Mouse (Mus musculus) kidney, adult 18-20 months (tissue): Measurements from ENCODE around the gene Kpna1.
"Not testable (repeated sequence)": the region's sequence is repeated elsewhere in the genome, so short reads cannot be mapped to it uniquely, and the experiment has no call there.

Experiments used
- DNase-seq: peaks from one replicate; pipeline ENCODE4 v3.0.0; 2021

The Kpna1 gene

GRCm38 (mm10) chr16:35978450-35978849 lies at the start of gene Kpna1:
TSS of gene Kpna1 (plus strand) at chr16:35978750.
- not testable (repeated sequence) for DNase-seq

DNA sequence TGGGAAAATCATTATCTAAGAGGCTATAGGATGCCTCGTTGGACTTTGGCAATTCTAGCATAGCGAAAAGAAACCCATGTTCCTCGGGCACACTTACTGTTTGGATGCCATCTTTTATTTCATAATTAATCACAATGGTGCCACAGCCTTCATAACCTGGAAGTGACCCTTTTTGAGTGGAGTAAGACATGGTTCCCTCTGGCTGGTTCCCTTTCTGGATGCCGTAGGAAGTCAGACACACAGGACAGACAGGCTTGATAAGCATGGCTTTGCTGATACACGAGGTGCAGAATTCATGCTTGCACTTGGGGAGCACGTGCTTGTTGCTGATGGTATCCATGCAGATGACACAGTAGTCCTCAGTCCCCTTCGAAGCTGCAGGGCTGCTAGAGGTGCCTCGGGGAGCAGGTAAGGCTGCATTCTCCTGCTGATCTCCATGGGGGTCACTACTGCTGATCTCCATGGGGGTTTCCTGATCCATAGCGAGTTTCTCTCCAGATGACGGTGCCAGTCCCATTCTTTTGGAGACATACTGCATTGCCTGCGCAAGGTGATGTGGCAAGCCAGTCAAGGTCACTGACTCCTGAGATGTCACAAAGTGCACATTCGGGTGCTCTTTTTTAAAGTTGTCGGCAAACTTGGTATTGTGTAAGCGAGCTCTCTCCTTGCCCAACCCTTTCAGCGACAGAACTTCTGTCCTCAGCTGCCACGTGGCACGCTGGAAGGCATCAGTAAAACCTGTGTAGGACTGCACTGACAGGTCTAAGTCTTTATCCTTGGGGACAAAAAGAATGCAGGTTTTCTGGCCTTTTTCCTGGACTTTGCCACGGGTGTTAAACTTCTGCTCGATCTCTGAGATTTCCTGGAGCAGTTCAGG lies 46.1 kb upstream of the Kpna1 start:
- DNase-seq = no peak

- no peak for DNase-seq
These were observed 45.4 kb upstream of the Kpna1 start for GRCm38 (mm10) chr16:35933181-35933580.

DNA sequence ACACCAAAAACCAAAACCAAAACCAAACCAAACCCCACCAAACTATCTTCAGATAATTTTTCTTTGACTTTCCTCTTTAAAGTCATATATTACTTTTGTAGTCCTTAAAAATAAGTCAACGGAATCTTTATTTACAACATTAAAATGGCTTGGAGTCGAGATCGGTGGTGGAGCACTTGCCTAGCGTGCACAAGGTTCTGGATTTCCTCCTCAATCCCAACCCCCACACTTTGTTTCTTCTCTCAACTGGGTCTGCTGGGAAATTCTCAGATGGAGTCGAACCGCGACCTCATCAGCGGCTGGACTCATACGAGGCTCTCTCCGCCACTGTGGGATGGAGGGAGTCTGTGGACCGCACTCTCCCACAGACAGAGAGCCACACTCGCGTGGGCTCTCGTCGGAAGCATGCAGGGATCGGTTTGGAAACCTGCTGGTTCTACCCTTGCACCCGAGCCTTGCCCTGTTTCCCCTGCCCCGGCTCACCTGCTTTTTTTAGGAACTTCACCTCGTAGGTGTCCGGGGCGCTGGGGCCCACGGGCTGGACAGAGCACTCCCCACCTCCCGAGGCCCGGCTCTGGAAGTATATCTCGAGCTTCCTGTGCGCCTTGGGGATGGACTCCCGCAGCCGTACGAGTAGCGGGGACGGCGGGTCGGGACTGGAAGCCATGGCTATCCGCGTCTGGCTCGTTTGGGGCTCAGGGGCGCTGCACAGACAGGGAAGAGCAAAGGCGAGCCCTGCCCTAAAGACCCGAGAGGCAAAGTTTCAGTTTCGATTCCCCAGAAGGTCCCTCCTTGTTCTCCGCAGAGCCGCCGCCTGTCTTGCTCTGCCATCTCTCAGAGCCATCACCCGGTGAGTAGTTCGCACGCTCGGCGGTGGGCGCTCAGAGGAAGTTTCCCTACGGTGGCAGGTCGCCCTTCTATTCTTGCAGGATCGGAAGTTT lies 40.1 kb upstream of the Kpna1 start, which contains the start of the genes Parp9 and Dtx3l:
Parp9 (plus strand) TSS at position 260 of the 941 bp plus-strand sequence.
Dtx3l (minus strand) TSS at position 941 of the 941 bp plus-strand sequence.
- DNase-seq = peak; percentile 74

- DNase-seq = peak; percentile 39
These were observed 39.3 kb upstream of the Kpna1 start for GRCm38 (mm10) chr16:35939261-35939660.

DNA sequence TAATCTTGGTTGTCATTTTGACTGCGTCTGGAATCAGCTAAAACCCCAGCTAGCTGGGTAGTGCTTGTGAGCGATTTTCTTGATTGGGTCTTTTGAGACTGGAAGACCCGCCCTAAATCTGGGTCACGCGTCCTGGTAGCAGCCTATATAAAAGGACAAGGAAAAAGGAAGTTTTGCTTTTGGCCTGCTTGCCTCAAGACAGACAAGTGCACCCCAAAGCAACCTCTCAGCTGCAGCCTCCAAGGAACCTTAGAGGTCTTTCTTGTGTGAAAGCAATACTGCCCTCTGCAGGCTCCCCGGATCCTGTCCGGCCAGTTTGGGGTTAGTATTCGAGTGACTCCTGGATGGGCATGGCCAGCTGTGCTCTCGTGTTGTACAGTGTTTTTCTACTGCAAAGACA lies 38.9 kb upstream of the Kpna1 start:
- DNase-seq = peak; percentile 91

- DNase-seq = peak; percentile 43
These were observed 37.2 kb upstream of the Kpna1 start for GRCm38 (mm10) chr16:35941382-35941781.

DNA sequence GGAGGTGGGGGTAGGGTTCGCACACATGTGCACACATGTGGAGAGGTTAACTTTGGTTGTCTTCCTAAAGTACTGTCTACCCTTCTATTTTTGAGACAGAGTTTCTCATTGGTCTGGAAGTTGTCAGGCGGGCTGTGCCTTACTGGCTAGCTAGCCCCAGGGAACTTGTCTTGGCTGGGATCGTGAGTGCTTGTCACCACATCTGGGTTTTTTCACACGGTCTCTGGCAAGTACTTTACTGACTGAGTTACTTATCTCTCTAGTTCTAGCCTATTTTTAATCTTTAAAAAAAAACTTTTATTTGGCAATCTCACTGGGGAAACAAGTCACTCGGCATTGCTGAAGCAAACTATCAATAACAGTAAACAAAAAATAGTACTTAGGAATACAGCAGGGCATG lies 29.3 kb upstream of the Kpna1 start:
- DNase-seq = no peak

- no peak for DNase-seq
These were observed 27.3 kb upstream of the Kpna1 start for GRCm38 (mm10) chr16:35951216-35951615.

GRCm38 (mm10) chr16:35952628-35953130 lies 25.9 kb upstream of the Kpna1 start:
- DNase-seq = no peak

DNA sequence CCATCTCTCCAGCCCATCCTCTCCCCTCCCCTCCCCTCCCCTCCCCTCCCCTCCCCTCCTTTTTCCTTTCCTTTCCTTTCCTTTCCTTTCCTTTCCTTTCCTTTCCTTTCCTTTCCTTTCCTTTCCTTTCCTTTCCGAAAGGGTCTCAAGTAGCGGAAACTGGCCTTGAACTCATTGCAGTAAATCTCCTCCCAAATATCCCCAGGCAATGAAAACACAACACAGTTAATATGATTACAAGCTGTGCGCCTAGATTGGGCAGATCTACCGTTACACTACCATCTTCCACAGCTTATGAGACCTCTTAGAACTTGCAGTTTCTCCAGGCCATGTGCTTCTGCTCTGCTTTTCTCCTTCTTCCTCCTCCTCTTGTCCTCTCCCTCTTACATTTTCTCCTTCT lies 12.6 kb upstream of the Kpna1 start:
- DNase-seq = not testable (repeated sequence)

DNA sequence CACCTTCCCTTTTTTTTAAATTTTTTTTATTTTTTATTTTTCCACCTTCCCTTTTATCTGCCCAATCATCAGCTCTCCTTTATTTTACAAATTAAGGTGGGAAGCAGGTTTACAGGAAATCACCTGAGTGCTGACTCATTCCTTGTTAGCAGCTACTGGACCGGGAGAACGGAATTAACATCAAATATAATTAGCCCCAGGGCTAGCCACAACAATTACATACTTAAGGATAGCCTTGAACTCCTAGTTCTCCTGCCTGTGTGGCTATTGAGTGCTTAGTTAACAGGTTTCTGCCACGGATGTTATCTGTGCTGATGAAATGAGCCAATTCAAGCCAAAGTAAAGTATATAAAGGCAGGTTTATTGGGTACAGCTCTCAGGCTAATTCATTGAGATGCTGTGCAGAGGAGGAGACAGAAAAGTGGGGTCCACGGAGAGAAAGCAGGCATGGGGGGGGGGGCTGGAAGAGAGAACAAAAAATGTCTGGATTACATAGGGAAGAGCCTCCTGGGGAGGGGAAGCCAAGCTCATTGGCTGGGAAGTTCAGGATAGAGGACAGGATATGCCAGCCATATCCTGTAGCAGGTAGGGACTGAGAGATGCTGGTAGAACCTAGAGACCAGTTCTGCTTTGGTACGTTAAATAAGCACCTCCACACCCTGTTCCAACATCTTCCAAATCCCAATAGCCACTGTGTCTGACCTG lies 12.0 kb upstream of the Kpna1 start:
- no peak for DNase-seq

GRCm38 (mm10) chr16:35967319-35967718 lies 11.2 kb upstream of the Kpna1 start:
- DNase-seq = no peak

GRCm38 (mm10) chr16:35968149-35968548 lies 10.4 kb upstream of the Kpna1 start:
- DNase-seq = no peak

- DNase-seq = no peak
These were observed 4.5 kb upstream of the Kpna1 start for GRCm38 (mm10) chr16:35974021-35974420.

DNA sequence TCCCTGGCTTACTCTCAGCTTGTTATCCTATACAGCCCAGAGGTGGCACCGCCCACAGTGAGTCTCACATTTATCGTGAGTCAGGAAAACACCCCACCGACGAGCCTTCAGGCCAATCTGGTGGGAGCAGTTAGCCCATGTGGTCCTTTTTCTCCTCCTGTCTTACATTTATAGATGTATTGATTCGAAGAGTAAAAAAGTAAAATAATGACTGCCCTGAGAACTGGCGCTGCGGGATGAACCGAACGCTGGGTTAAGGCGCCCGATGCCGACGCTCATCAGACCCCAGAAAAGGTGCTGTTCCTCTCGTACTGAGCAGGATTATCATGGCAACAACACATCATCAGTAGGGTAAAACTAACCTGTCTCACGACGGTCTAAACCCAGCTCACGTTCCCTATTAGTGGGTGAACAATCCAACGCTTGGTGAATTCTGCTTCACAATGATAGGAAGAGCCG lies 2.8 kb downstream of the Kpna1 start:
- peak; percentile 100 for DNase-seq

DNA sequence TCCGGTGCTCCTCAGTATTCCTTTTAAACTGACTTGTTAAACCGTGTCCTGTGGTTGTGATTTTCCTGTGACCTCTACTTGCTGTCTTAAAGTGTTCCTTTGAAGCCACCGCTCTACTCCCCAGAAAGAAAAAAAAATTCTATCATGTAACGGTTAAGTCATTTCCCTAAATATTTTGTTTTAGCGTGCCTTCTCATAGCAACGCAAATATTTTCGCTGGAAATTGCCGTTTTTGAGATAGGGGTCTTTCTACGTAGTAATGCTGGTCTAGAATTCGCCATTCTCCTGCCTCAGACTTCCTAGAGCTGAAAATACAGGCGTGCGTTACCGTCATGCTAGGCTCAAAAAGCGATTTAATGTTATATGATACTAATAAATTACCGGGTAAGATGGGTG lies 4.0 kb downstream of the Kpna1 start:
- DNase-seq = no peak

DNA sequence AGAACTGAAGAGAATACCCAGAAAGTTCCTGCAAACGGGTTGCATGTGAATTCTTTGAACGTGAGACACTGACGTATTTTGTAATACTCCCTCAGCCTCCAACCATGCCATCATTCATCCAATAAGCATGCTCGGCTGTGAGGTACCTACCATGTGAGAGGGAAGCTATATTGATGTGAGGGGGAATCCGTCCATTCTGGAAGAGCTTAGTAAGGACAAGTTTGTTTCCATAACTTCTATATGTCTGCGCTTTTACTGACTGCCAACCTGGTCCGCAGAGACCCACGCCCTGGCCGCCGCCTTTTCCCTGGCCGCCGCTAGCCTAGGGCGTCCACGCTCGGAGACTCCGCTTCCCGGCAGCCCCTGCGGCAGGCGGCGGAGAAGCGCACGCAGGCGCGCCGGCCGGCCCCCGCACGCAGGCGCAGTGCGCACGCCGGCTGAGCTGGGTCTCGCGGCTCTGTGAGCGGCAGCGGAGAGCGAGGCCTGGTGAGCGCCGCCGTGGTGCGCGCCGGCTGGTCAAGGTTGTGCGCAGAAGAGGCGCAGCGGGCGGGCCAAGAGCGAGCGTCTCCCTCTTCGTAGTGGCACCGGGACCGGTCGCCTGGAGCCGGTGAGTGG lies 4.5 kb downstream of the Kpna1 start:
- DNase-seq = peak; percentile 93

DNA sequence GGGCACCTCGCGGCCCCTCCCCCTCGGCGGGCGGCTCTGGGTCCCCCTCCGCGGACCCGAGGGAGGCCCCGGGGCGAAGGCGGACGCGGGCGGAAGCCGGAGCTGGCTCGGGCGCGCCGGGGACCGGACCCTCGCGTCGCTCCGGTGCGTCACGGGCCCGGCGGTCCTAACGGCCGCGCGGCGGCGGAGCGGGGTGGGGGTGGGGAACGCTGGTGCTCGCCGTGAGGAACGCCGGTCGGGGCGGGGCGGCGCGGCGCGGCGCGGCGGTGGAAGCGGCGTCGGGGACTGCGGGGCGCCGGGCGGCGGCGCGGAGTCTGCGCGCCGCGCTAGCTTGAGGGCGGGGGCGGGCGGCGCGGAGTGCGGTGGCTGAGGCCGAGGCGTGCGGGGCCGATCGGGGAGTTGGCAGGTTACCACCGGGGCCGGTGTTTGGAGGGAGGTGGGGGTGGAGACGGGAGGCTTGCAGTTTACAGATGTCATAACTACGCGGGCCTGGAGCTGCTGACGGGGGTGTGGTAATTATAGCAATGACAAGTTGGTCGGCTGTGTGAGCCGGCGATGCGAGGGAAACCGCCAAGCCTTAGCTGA lies 5.1 kb downstream of the Kpna1 start:
- DNase-seq = peak; percentile 47

DNA sequence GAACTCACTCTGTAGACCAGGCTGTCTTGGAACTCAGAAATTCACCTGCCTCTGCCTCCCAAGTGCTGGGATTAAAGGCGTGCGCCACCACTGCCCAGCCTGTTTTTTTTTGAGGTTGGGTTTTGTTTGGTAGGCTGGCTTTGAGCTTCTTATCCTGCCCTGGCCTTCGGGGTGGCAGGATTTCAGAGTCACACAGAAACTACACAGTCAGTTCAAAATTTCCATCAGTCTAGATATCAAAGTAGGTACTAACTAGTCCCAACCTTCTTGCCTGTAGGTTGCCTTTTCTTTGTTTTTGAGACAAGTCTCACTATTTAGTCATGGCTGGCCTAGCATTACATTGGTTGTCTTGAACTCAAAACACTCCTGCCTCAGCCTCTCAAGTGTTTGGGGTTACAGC lies 5.9 kb downstream of the Kpna1 start:
- DNase-seq = no peak

DNA sequence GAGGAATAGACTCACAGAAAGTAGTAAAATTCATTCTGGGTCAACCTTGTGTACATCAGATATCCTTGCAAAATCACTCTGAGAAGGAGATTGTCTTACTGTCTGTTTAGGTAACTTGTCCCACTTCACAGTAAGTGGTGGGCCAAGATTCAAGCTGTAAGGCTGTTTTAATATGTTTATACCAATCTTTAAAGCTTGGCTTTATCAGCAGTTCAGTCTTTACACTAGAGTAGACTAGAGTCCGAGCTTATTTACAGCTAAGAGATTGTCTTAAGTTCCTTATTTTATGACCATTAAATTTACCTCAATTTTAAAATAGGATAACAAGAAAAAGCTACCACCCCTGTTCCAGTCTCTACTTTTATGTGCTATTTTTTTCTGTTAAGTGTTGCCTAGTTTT lies 9.4 kb downstream of the Kpna1 start:
- no peak for DNase-seq

DNA sequence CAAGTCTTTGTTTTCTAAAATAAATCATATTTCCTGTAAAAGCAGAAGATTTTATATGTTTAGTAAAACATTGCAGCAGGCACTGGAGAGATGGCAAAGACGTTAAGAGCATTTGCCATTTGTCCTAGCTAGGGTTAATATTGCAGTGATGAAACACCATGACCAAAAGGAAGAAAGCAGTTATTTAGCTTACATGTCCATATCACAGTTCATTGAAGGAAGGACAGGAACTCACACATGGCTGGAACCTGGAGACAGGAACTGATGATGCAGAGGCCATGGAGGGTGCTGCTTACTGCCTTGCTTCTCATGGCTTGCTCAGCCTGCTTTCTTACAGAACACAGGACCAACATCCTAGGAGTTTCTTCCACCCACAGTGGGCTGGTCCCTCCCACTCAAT lies 13.8 kb downstream of the Kpna1 start:
- no peak for DNase-seq
